Mouse (Mus musculus) mouse trophoblast stem cell (cell line): ENCODE measurements around the gene Hoga1.

ENCODE experiments used
- in situ Hi-C, 2 experiments: fragments of 300-500 bp; cut with MseI, MboI; formaldehyde crosslinking; loops; 2 replicates in 1 of 2; 3 replicates in 1 of 2; pipeline ENCODE4 v1.15.1; 2025

The Hoga1 gene

DNA sequence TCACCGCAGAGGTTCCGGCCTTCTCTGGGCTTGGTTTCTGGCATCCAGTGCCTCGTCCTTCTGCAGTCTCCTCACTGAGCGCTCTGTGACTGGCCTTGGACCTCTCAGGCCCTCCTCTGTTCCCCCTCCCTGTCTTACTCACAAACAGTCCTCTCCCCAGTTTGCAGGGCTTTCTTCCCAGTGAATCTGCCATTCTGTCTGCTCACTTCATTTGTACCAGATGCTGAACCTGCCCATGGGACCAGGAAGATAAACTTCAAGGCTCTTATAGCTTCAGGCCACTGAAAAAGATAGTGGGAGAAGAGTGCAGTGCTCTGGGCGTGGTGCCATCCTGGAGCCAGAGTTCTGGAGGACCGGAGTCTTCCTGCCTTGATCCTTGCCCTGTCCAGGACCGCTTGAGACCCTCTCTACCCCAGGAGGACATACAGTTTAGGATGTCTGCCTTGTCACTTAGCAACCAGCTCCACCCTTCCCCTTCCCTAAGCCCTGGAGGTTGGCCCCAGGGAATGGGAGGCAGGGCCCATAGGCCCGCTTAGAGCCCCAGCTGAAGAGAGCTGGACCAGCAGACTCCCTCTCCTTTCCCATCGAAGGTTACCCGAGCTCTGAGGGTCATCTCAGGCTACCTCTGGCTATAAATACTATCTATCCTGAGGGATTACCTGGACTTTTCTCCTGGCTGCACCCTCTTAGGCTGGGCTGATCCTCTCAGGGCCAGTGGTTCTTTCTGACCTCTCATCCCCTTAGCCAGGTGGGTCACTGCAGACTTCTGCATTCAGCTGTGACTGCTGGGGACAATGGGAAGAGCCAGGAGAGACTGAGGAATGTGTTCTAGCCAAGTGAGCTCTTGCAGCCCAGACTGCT lies 23.5 kb upstream of the Hoga1 start:
- in situ Hi-C loops: no loop called here

DNA sequence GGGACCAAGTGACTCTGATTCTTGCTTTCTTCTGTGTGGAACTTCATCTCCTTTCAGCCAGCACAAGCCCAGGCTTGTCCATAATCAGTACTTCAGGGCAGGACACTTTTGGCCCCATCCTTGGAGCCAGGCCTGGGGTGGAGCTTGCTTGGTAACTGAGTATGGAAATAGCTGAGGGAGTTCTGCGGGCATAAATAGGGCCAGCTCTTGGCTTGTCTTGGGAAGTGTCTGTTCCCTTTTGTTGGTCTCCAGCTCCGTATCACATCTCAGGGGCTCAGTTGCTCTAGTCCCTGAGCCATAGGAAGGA lies 22.9 kb upstream of the Hoga1 start:
- in situ Hi-C loops: no loop called here

- in situ Hi-C loops: no loop called here
Observed at GRCm38 (mm10) chr19:42026158-42026557, 19.3 kb upstream of the Hoga1 start.

DNA sequence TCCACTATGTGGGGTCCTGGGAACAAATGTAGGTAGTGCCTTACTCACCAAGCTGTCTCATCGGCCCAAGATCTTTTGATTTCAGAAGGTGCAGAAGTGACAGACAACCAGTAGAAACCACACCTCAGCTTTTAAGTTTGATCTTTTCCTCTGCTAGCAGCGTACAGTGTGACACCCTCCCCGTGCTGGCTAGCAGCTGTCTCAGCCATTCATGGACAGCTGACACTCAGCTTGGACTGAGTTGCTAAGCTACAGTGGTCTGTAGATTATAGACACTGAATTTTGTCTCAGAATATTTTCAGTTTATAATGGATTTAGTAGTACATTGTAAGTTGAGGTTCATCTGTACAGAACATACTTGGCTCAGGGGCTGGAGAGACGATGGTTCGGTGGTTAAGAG lies 14.3 kb upstream of the Hoga1 start:
- in situ Hi-C loops: no loop called here

- in situ Hi-C loops: no loop called here
Observed at GRCm38 (mm10) chr19:42033611-42034010, 11.8 kb upstream of the Hoga1 start.

DNA sequence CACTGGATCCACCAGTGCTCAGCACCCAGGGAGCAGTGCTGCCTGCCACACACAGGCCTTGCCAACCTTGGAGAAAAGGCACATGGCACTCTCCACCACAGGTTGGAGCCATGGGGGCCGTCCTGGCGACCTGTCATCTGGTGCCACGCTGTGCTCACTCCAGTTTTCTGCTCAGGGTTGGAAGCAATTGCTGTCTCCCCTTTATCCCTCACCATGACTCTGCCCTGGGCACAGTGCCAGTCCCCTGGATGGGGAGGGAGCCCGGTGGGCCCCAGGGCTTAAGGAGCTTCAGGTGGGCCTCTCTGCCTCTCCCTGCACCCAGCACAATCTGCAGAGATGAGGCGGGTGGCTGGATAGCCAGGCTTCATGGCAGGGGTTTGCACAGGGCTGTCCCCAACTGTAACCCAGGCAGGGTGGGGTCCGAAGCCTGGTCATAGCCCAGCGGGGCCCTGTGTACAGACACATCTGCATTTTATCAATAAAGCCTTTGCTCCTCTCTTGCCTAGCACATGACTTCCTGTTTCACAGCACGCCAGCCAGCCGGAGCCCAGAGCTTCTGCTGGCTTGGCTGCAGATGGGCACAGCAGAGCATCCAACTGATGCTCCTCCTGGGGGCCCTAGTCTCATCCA lies 11.1 kb upstream of the Hoga1 start:
- in situ Hi-C loops: no loop called here

GRCm38 (mm10) chr19:42034881-42035455 lies 10.4 kb upstream of the Hoga1 start:
- in situ Hi-C loops: no loop called here

- in situ Hi-C loops: no loop called here
Observed at GRCm38 (mm10) chr19:42035456-42036248, 9.8 kb upstream of the Hoga1 start, which contains the start of gene Ankrd2. Ankrd2 (plus strand) TSS chr19:42036000.

DNA sequence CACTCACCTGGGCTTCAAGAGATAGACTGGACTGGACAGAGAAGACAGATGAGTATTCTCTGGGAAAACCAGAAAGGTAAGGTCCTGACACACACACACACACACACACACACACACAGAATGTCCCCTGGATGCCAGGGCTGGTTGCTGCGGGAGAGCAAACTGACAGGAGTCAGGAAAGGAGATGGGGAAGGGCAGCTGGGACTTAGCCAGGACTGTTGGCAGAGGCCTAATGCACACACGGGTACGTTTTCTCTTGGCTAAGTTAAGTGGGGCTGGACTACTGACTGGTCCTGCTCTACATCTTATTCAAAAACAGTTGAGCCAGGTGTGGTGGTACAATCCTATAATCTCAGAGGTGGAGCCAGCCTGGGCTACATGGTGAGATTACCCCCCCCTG lies 9.1 kb upstream of the Hoga1 start:
- in situ Hi-C loops: no loop called here

GRCm38 (mm10) chr19:42037167-42037702 lies 8.2 kb upstream of the Hoga1 start:
- in situ Hi-C loops: no loop called here

- in situ Hi-C loops: no loop called here
Observed at GRCm38 (mm10) chr19:42038310-42038709, 7.1 kb upstream of the Hoga1 start.

- in situ Hi-C loops: no loop called here
Observed at GRCm38 (mm10) chr19:42043988-42044387, 1.4 kb upstream of the Hoga1 start.

- in situ Hi-C loops: no loop called here
Observed at GRCm38 (mm10) chr19:42050251-42050650, 4.8 kb downstream of the Hoga1 start.

GRCm38 (mm10) chr19:42051351-42051750 lies 5.9 kb downstream of the Hoga1 start:
- in situ Hi-C loops: no loop called here

GRCm38 (mm10) chr19:42051948-42052347 lies 6.5 kb downstream of the Hoga1 start, which contains the start of gene 4933411K16Rik:
4933411K16Rik (plus strand) TSS chr19:42052248.
- in situ Hi-C loops: no loop called here

GRCm38 (mm10) chr19:42054255-42054654 lies 8.8 kb downstream of the Hoga1 start:
- in situ Hi-C loops: no loop called here

- in situ Hi-C loops: no loop called here
Observed at GRCm38 (mm10) chr19:42055881-42056280, 10.5 kb downstream of the Hoga1 start.

DNA sequence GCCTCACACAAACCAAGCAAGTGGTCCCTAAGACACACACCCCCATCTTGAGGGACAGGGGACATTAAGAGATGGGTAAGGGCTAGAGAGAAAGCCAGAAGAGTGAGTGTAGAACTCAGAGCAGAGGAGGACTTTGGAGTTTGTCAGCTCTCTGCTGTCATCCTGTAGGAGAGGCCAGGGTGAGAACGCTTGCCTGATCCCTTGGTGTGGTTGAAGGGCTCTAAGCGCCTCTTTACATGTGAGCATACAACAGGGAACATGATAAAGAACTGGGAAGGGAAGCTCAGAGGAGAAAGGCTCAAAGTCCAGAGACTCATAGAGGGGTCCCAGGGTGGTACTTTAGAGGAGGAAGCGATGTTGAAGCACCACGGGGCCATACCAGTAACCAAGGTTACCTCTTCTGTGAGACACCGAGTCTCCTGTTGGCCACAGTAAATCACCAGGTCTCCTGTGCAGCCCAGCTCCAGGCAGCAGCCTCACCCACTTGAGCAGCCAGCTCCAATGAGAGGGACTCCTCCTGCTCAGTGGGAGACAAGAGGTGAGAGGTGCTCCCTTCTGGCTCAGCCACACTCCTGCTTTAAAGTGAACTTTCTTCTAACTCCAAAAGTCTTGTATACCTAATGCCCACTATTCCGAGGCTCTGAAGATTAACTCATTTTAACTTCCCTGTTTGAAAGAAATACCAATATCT lies 11.5 kb downstream of the Hoga1 start:
- in situ Hi-C loops: no loop called here

DNA sequence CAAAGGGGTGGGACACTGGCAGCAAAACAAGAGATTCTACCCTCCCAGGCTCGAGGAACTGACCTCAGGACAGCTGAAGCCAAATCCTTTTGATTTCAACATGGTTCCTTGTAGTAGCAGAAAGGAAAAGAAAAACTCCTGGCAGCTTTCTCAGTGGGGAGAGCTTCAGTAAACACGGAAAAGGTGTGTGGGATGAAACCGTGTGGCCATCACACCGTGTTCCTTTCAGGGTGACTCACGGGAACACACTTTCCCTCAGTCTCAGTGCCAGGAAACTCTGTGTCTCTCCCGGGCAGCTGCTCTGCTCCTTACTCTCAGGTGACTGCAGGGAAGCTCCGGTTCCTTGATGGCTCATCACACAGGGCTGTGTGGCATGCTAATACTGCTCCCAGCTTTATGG lies 13.0 kb downstream of the Hoga1 start:
- in situ Hi-C loops: no loop called here

GRCm38 (mm10) chr19:42061443-42061842 lies 16.0 kb downstream of the Hoga1 start:
- in situ Hi-C loops: no loop called here
